Mouse (Mus musculus) heart, embryonic 16.5 days (tissue): ENCODE data around the gene Erg. TPM values are rescaled to one million over a fixed set of nuclear protein-coding genes. Genes with fewer than 3 reads are reported as not detected.

ENCODE experiments used
- ATAC-seq: fragments of 200-750 bp; cut with Nextera tagmentation; replicated peaks from 2 replicates; pipeline ENCODE4 v1.8.0; 2017; ENCODE audit warnings: moderate number of reproducible peaks; ENCODE audit not compliant: insufficient read depth, low FRiP score; ENCODE audit errors: extremely low read depth
- H3K27ac ChIP-seq: fragments of 300-500 bp; sonication (generic); 2 replicates; pipeline ENCODE4 v1.5.1; 2014; ENCODE audit warnings: mild to moderate bottlenecking, low read length, control low read depth, moderate library complexity
- H3K27me3 ChIP-seq: fragments of 300-500 bp; sonication (generic); 2 replicates; pipeline ENCODE4 v1.6.1; 2014; ENCODE audit warnings: low read length, mixed read lengths; ENCODE audit not compliant: control insufficient read depth, insufficient read depth
- H3K36me3 ChIP-seq: fragments of 300-500 bp; sonication (generic); 2 replicates; pipeline ENCODE4 v1.6.1; 2014; ENCODE audit not compliant: control insufficient read depth, insufficient read depth
- H3K4me1 ChIP-seq: fragments of 300-500 bp; sonication (generic); 2 replicates; pipeline ENCODE4 v1.6.1; 2014; ENCODE audit warnings: low read length, mixed read lengths; ENCODE audit not compliant: control insufficient read depth, insufficient read depth
- H3K4me2 ChIP-seq: fragments of 300-500 bp; sonication (generic); 2 replicates; pipeline ENCODE4 v1.6.1; 2014; ENCODE audit warnings: low read depth, mild to moderate bottlenecking, control low read depth, low read length
- H3K4me3 ChIP-seq: fragments of 300-500 bp; sonication (generic); 2 replicates; pipeline ENCODE4 v1.5.1; 2014; ENCODE audit warnings: mild to moderate bottlenecking, control low read depth, low read length
- H3K9ac ChIP-seq: fragments of 300-500 bp; sonication (generic); 2 replicates; pipeline ENCODE4 v1.6.1; 2014; ENCODE audit warnings: low read length, control low read depth
- H3K9me3 ChIP-seq: fragments of 300-500 bp; sonication (generic); replicated peaks from 2 replicates; pipeline ENCODE4 v1.6.1; 2016; ENCODE audit warnings: low read length; ENCODE audit not compliant: control insufficient read depth
- WGBS: fragments of 180-500 bp; shearing (Covaris S2); extraction: QIAGEN DNeasy Blood & Tissue Kit; methylation state at CpG from one replicate; pipeline ENCODE4 v1.1.7; 2014; 5-methylcytosine and 5-hydroxymethylcytosine counted together
- polyA plus RNA-seq: library from polyadenylated mRNA; unstranded; fragments of >200 nt; fragmentation: Nextera tagmentation; extraction: Ambion mirVana; gene quantifications from 2 replicates; pipeline ENCODE4 v1.2.1, GENCODE M21; 2015

Gene Erg
- polyA plus RNA-seq, 1 experiment from 2014 or later = 6.8 TPM

- WGBS = 63% methylated on average over 9 of the region's 9 CpGs
- no peak overlapping the region for H3K9ac ChIP-seq
- peaks cover 6% of the 10 kb centered on the region; the same call in 1 of the 2 replicates for H3K4me1 ChIP-seq
- no peak overlapping the region for H3K4me3 ChIP-seq
- no peaks in the 10 kb centered on the region for H3K27me3 ChIP-seq
- no peaks in the 10 kb centered on the region for H3K9me3 ChIP-seq
- peak overlapping the region; percentile 59 for H3K27ac ChIP-seq
- no peaks in the 10 kb centered on the region for H3K36me3 ChIP-seq
- no peak overlapping the region for H3K4me2 ChIP-seq
- ATAC-seq = no peak
These were observed 137.6 kb downstream of the Erg start for GRCm38 (mm10) chr16:95448643-95449360.

GRCm38 (mm10) chr16:95447896-95448295, 138.5 kb downstream of the Erg start:
- Histone ChIP-seq H3K9ac (no peak overlapping the region), H3K27ac (peak overlapping the region; percentile 59; the same call in 1 of the 2 replicates), H3K4me3 (no peak overlapping the region), H3K4me2 (no peak overlapping the region), H3K9me3 (no peaks in the 10 kb centered on the region), H3K27me3 (no peaks in the 10 kb centered on the region), H3K36me3 (no peaks in the 10 kb centered on the region), H3K4me1 (peaks cover 6% of the 10 kb centered on the region; the same call in 1 of the 2 replicates)
- no peak for ATAC-seq
- WGBS = 68% methylated on average over 4 of the region's 4 CpGs

DNA sequence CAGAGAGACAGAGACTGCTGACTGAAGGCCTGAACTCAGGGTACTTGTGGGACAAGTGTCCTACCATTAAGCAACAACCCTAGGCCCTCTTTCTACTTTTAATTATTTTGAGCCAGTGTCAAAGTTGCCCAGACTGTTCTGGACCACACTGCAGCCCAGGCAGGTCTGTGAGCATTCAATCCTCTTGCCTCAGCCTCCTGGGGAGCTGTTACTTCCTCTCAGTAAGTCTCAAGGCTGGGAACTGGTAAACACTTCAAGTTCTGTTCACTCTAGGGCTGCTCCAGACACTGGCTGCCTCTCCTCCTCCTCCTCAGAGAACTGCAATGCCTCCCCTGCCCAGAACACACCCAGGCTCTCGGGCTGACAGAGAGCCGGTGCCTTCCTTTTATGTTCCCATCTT, 140.0 kb downstream of the Erg start:
- no peak overlapping the region for H3K4me2 ChIP-seq
- no peaks in the 10 kb centered on the region for H3K9me3 ChIP-seq
- no peak overlapping the region for H3K4me3 ChIP-seq
- ATAC-seq = no peak
- H3K4me1 ChIP-seq = peaks cover 14% of the 10 kb centered on the region
- 67% methylated on average over 2 of the region's 2 CpGs for WGBS
- no peaks in the 10 kb centered on the region for H3K27me3 ChIP-seq
- no peak overlapping the region for H3K27ac ChIP-seq
- no peak overlapping the region for H3K9ac ChIP-seq
- no peaks in the 10 kb centered on the region for H3K36me3 ChIP-seq

- no peaks in the 10 kb centered on the region for H3K36me3 ChIP-seq
- no peak overlapping the region for H3K9ac ChIP-seq
- ATAC-seq = no peak
- no peak overlapping the region for H3K27ac ChIP-seq
- H3K9me3 ChIP-seq = no peaks in the 10 kb centered on the region
- no peak overlapping the region for H3K4me3 ChIP-seq
- WGBS = 50% methylated on average over 4 of the region's 4 CpGs
- no peaks in the 10 kb centered on the region for H3K27me3 ChIP-seq
- H3K4me1 ChIP-seq = peaks cover 39% of the 10 kb centered on the region
- no peak overlapping the region for H3K4me2 ChIP-seq
These were observed 144.4 kb downstream of the Erg start for GRCm38 (mm10) chr16:95442023-95442422.

DNA sequence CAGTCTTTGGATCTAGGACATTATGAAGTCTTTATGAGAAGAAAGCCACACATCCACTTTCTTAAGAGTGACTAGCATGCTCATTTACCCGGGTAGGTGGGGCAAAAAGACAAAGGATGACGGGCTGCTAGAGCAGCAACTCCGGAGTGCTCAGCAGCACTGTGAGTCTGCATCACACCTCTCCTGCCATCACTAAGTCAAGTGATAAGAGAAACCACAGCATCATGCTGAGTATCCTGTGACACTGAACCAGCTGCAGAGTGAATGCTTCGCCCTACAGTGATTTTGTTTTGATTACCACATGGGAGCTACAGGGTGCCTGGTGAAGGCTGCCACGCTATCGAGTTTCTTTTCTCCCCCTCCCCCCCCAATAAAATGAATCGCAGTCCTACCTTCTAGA, 145.2 kb downstream of the Erg start:
- no peaks in the 10 kb centered on the region for H3K36me3 ChIP-seq
- WGBS = 27% methylated on average over 7 of the region's 7 CpGs
- H3K4me3 ChIP-seq = no peak overlapping the region
- H3K9me3 ChIP-seq = no peaks in the 10 kb centered on the region
- no peak for ATAC-seq
- H3K4me2 ChIP-seq = no peak overlapping the region
- no peak overlapping the region for H3K27ac ChIP-seq
- H3K27me3 ChIP-seq = no peaks in the 10 kb centered on the region
- H3K4me1 ChIP-seq = peaks cover 42% of the 10 kb centered on the region
- no peak overlapping the region for H3K9ac ChIP-seq

DNA sequence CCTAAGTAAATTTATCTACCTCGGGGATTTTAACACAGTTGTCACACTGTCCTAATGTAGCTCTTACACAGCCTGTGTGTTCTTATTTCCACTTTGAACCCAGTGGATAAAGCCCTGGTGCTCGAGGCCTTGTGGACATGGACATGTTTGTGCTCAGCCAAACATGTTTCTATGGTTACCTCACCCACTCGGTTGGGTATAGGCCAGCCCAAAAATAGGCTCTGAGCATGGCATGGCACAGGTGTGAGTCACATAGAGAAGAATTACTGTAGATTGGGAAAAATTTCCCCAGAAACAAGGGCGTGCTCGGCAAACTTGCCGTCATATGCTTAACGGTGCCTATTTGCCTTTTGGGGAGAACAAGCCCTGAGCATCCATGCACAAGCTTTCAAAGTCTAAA, 146.1 kb downstream of the Erg start:
- Histone ChIP-seq H3K27ac (peak overlapping the region; percentile 83), H3K9ac (no peak overlapping the region), H3K27me3 (no peaks in the 10 kb centered on the region), H3K4me1 (peaks cover 42% of the 10 kb centered on the region), H3K4me2 (peak overlapping the region; percentile 58; the same call in 1 of the 2 replicates), H3K9me3 (no peaks in the 10 kb centered on the region), H3K36me3 (no peaks in the 10 kb centered on the region), H3K4me3 (no peak overlapping the region)
- 52% methylated on average over 7 of the region's 7 CpGs for WGBS
- ATAC-seq = no peak

DNA sequence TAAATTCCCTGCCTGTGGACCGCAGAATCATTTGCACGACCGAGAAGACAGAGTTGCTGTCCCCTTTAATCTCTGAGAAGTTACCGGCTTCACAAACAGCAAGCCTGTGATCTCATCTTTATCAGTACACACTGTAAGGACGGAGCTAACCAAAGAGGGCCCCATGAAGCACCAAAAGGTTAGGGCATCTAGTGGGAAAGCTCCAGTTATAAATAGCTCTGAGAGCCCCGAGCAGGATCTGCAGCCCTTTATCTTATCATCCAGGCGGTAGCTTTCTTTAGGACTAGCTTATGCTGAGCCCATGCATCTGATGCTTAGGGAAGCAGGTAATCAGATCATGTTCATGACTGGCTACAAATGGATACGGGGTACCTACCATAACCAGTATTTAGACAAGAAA, 146.6 kb downstream of the Erg start:
- Histone ChIP-seq H3K27ac (peak overlapping the region; percentile 83), H3K36me3 (no peaks in the 10 kb centered on the region), H3K4me2 (peak overlapping the region; percentile 58), H3K4me3 (peak overlapping the region; percentile 31), H3K9ac (peak overlapping the region; percentile 43; the same call in 1 of the 2 replicates), H3K27me3 (no peaks in the 10 kb centered on the region), H3K4me1 (peaks cover 42% of the 10 kb centered on the region), H3K9me3 (no peaks in the 10 kb centered on the region)
- ATAC-seq = peak; percentile 42
- 6% methylated on average over 8 of the region's 8 CpGs for WGBS

- Histone ChIP-seq H3K4me3 (peak overlapping the region; percentile 31), H3K27me3 (no peaks in the 10 kb centered on the region), H3K4me2 (peak overlapping the region; percentile 58), H3K36me3 (no peaks in the 10 kb centered on the region), H3K9ac (peak overlapping the region; percentile 43; the same call in 1 of the 2 replicates), H3K9me3 (no peaks in the 10 kb centered on the region), H3K27ac (peak overlapping the region; percentile 83), H3K4me1 (peaks cover 45% of the 10 kb centered on the region)
- 41% methylated on average over 17 of the region's 17 CpGs for WGBS
- peak; percentile 39; the same call in 1 of the 2 replicates for ATAC-seq
These were observed 147.4 kb downstream of the Erg start for GRCm38 (mm10) chr16:95438848-95439540.

GRCm38 (mm10) chr16:95436611-95437010, 149.8 kb downstream of the Erg start:
- Histone ChIP-seq H3K4me1 (peaks cover 51% of the 10 kb centered on the region), H3K36me3 (no peaks in the 10 kb centered on the region), H3K4me3 (no peak overlapping the region), H3K4me2 (no peak overlapping the region), H3K27me3 (no peaks in the 10 kb centered on the region), H3K9me3 (no peaks in the 10 kb centered on the region), H3K9ac (no peak overlapping the region), H3K27ac (no peak overlapping the region)
- whole genome bisulfite sequencing = 69% methylated on average over 8 of the region's 8 CpGs
- no peak for ATAC-seq
